Mouse (Mus musculus) kidney, embryonic 14.5 days (tissue): ENCODE measurements around the gene Acd. TPM values are rescaled to one million over a fixed set of nuclear protein-coding genes. Genes with fewer than 3 reads are reported as not detected.

Experiments
- ATAC-seq: fragments of 200-750 bp; cut with Nextera tagmentation; 2 replicates; pipeline ENCODE4 v1.8.0; 2017; ENCODE audit warnings: moderate number of reproducible peaks, mild to moderate bottlenecking, moderate TSS enrichment, moderate library complexity; ENCODE audit not compliant: low FRiP score, low TSS enrichment
- H3K27ac ChIP-seq: fragments of 300-500 bp; sonication (generic); 2 replicates; pipeline ENCODE4 v1.5.1; 2014; ENCODE audit warnings: low read depth, mild to moderate bottlenecking, low read length, moderate library complexity, mixed read lengths
- H3K27me3 ChIP-seq: fragments of 300-500 bp; sonication (generic); 2 replicates; pipeline ENCODE4 v1.6.1; 2014; ENCODE audit warnings: mild to moderate bottlenecking, low read length; ENCODE audit not compliant: control insufficient read depth, insufficient read depth
- H3K36me3 ChIP-seq: fragments of 300-500 bp; sonication (generic); 2 replicates; pipeline ENCODE4 v1.6.1; 2014; ENCODE audit warnings: low read length, mixed read lengths; ENCODE audit not compliant: control insufficient read depth, insufficient read depth
- H3K4me1 ChIP-seq: fragments of 300-500 bp; sonication (generic); 2 replicates; pipeline ENCODE4 v1.6.1; 2014; ENCODE audit warnings: low read length, mixed read lengths; ENCODE audit not compliant: control insufficient read depth, insufficient read depth
- H3K4me2 ChIP-seq: fragments of 300-500 bp; sonication (generic); replicated peaks from 2 replicates; pipeline ENCODE4 v1.6.1; 2014; ENCODE audit warnings: low read depth, mild to moderate bottlenecking, low read length
- H3K4me3 ChIP-seq: fragments of 300-500 bp; sonication (generic); 2 replicates; pipeline ENCODE4 v1.5.1; 2014; ENCODE audit warnings: mild to moderate bottlenecking, low read length
- H3K9ac ChIP-seq: fragments of 300-500 bp; sonication (generic); 2 replicates; pipeline ENCODE4 v1.6.1; 2014; ENCODE audit warnings: low read depth, mild to moderate bottlenecking, low read length, moderate library complexity
- H3K9me3 ChIP-seq: fragments of 300-500 bp; sonication (generic); 2 replicates; pipeline ENCODE4 v1.6.1; 2016; ENCODE audit warnings: low read length; ENCODE audit not compliant: control insufficient read depth
- WGBS: fragments of 180-500 bp; shearing (Covaris S2); extraction: QIAGEN DNeasy Blood & Tissue Kit; methylation state at CpG from one replicate; pipeline ENCODE4 v1.1.7; 2014; 5-methylcytosine and 5-hydroxymethylcytosine counted together
- polyA plus RNA-seq: library from polyadenylated mRNA; unstranded; fragments of >200 nt; fragmentation: Nextera tagmentation; extraction: Ambion mirVana; gene quantifications from 2 replicates; pipeline ENCODE4 v1.2.1, GENCODE M21; 2014

The Acd gene
- polyA plus RNA-seq, 1 experiment from 2014 or later, result 62.0 TPM

DNA sequence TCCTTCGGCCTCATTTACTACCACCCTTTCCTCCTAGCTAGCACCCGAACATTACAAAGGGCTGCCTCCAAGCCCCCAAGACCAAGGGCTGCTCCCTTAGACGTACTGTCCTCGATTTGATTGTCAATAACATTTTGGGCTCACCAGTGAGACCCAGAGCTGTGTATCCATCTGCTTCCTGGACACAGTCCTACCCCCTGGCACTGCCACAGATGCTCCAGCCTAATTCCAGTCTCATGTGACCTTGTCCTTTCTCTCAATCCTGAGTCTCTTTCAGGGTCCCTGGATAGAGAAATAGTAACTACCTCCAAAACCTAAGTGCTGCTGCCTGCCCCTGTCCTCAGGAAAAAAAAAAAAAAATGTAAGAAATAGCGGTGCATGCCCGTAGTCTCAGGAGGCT, 4.1 kb upstream of the Acd start:
- Histone ChIP-seq H3K27me3 (no peaks in the 10 kb centered on the region), H3K4me2 (no peak overlapping the region), H3K9ac (no peak overlapping the region), H3K4me1 (peaks cover 10% of the 10 kb centered on the region), H3K4me3 (no peak overlapping the region), H3K27ac (no peak overlapping the region), H3K36me3 (peaks cover 15% of the 10 kb centered on the region), H3K9me3 (no peaks in the 10 kb centered on the region)
- 89% methylated on average over 6 of the region's 6 CpGs for WGBS
- no peak for ATAC-seq

- H3K9ac ChIP-seq, result no peak overlapping the region
- ATAC-seq, result no peak
- H3K4me3 ChIP-seq, result no peak overlapping the region
- H3K9me3 ChIP-seq, result no peaks in the 10 kb centered on the region
- peaks cover 15% of the 10 kb centered on the region for H3K4me1 ChIP-seq
- H3K4me2 ChIP-seq, result no peak overlapping the region
- WGBS, result 88% methylated on average over 34 of the region's 34 CpGs
- peaks cover 15% of the 10 kb centered on the region for H3K36me3 ChIP-seq
- no peak overlapping the region for H3K27ac ChIP-seq
- H3K27me3 ChIP-seq, result no peaks in the 10 kb centered on the region
Observed at GRCm38 (mm10) chr8:105704146-105704812, 3.4 kb upstream of the Acd start.

DNA sequence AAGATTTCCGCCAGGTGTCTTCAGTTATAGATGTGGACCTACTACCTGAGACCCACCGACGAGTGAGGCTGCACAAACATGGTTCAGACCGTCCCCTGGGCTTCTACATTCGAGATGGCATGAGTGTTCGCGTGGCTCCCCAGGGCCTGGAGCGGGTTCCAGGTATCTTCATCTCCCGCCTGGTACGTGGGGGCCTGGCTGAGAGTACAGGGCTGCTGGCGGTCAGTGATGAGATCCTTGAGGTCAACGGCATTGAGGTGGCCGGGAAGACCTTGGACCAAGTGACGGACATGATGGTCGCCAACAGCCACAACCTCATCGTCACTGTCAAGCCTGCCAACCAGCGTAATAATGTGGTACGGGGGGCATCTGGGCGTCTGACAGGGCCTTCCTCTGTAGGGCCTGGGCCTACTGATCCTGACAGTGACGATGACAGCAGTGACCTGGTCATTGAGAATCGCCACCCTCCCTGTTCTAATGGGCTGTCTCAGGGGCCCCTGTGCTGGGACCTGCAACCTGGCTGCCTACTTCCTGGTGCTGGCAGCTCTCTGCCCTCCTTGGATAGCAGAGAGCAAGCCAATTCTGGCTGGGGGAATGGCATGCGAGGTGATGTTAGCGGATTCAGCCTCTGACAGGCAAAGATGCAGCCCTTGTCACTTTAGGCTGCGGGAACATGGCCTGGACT, 2.0 kb upstream of the Acd start:
- Histone ChIP-seq H3K36me3 (peaks cover 26% of the 10 kb centered on the region), H3K27me3 (no peaks in the 10 kb centered on the region), H3K9me3 (no peaks in the 10 kb centered on the region), H3K4me1 (peaks cover 15% of the 10 kb centered on the region), H3K4me3 (no peak overlapping the region), H3K27ac (no peak overlapping the region), H3K4me2 (no peak overlapping the region), H3K9ac (no peak overlapping the region)
- 91% methylated on average over 24 of the region's 24 CpGs for WGBS
- ATAC-seq, result no peak

- peak overlapping the region; percentile 82 for H3K4me2 ChIP-seq
- H3K27ac ChIP-seq, result peak overlapping the region; percentile 52; the same call in 1 of the 2 replicates
- H3K9ac ChIP-seq, result peak overlapping the region; percentile 63
- H3K36me3 ChIP-seq, result peaks cover 34% of the 10 kb centered on the region
- no peaks in the 10 kb centered on the region for H3K27me3 ChIP-seq
- H3K4me1 ChIP-seq, result peaks cover 15% of the 10 kb centered on the region
- H3K4me3 ChIP-seq, result peak overlapping the region; percentile 47
- no peaks in the 10 kb centered on the region for H3K9me3 ChIP-seq
- 44% methylated on average over 18 of the region's 18 CpGs for WGBS
- ATAC-seq, result peak; percentile 11
Observed at GRCm38 (mm10) chr8:105702001-105702401, 1.1 kb upstream of the Acd start.

- ATAC-seq, result peak; percentile 58
- H3K9me3 ChIP-seq, result no peaks in the 10 kb centered on the region
- H3K27me3 ChIP-seq, result no peaks in the 10 kb centered on the region
- peak overlapping the region; percentile 63 for H3K9ac ChIP-seq
- peak overlapping the region; percentile 82 for H3K4me2 ChIP-seq
- WGBS, result 0% methylated on average over 21 of the region's 21 CpGs
- H3K27ac ChIP-seq, result peak overlapping the region; percentile 90; the same call in 1 of the 2 replicates
- peaks cover 42% of the 10 kb centered on the region for H3K36me3 ChIP-seq
- H3K4me1 ChIP-seq, result peaks cover 15% of the 10 kb centered on the region
- H3K4me3 ChIP-seq, result peak overlapping the region; percentile 47
Observed at GRCm38 (mm10) chr8:105700566-105700965, 336 bp downstream of the Acd start.

DNA sequence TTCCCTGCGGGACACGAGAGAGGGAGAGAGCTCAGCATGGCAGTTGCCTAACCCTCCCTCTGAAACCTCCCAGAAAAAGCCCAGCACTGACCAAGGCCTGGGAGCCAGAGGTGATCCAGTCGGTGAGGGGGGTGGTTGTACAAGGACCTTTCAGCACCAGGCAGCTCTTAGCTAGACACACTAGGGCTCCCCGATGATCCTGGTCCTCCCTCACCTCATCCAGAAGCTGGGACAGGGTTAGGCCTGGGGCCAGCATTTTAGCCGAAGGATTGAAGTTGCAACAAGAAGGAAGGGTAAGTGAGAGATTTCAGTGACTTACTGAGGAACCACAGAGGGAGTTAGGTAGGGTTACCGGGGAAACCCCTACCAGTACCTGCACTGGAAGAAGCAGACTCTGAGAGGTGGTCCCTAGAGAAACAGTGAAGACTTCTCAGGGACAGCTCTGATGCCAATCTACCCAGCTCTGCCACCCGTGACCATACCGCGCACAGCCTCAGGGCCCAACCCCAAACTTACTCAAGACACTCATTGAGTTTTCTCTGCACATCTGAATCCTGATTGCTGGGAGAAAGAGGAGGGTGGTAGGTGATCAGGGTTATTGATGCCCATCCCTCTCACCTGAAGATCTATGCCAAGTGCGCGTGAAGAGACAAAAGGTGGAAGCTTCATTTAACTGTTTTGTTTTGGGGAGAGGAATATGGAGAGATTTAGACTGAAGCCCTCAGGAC, 1.2 kb downstream of the Acd start:
- 90% methylated on average over 11 of the region's 11 CpGs for WGBS
- H3K4me2 ChIP-seq, result peak overlapping the region; percentile 82
- H3K9me3 ChIP-seq, result no peaks in the 10 kb centered on the region
- H3K4me3 ChIP-seq, result peak overlapping the region; percentile 47
- H3K36me3 ChIP-seq, result peaks cover 42% of the 10 kb centered on the region
- no peak for ATAC-seq
- no peak overlapping the region for H3K27ac ChIP-seq
- H3K4me1 ChIP-seq, result peaks cover 17% of the 10 kb centered on the region
- H3K9ac ChIP-seq, result peak overlapping the region; percentile 63; the same call in 1 of the 2 replicates
- H3K27me3 ChIP-seq, result no peaks in the 10 kb centered on the region

GRCm38 (mm10) chr8:105698734-105699133, 2.2 kb downstream of the Acd start:
- 88% methylated on average over 5 of the region's 5 CpGs for WGBS
- no peak for ATAC-seq
- H3K36me3 ChIP-seq, result peaks cover 36% of the 10 kb centered on the region

GRCm38 (mm10) chr8:105697196-105697780, 3.6 kb downstream of the Acd start:
- Histone ChIP-seq H3K9ac (no peak overlapping the region), H3K27ac (no peak overlapping the region), H3K4me2 (no peak overlapping the region), H3K36me3 (peaks cover 28% of the 10 kb centered on the region), H3K4me3 (no peak overlapping the region), H3K9me3 (peaks cover 4% of the 10 kb centered on the region; the same call in 1 of the 2 replicates), H3K4me1 (peaks cover 27% of the 10 kb centered on the region), H3K27me3 (no peaks in the 10 kb centered on the region)
- 86% methylated on average over 17 of the region's 17 CpGs for WGBS
- no peak for ATAC-seq

More at GRCm38 (mm10) chr8:105698734-105699133, 2.2 kb downstream of the Acd start:
- Histone ChIP-seq H3K27ac (no peak overlapping the region), H3K9ac (no peak overlapping the region), H3K4me1 (peaks cover 26% of the 10 kb centered on the region), H3K4me2 (no peak overlapping the region), H3K4me3 (no peak overlapping the region), H3K27me3 (no peaks in the 10 kb centered on the region), H3K9me3 (no peaks in the 10 kb centered on the region)
